Mouse (Mus musculus): Measurements from ENCODE around the gene Vcam1.

The Vcam1 gene

GRCm38 (mm10) chr3:116126508-116127190 lies 2.8 kb downstream of the Vcam1 start:
- no peak for DNase-seq (ENCODE audit: low spot score)

GRCm38 (mm10) chr3:116126070-116126469 lies 3.4 kb downstream of the Vcam1 start:
- DNase-seq (ENCODE audit: low spot score) = no peak

DNA sequence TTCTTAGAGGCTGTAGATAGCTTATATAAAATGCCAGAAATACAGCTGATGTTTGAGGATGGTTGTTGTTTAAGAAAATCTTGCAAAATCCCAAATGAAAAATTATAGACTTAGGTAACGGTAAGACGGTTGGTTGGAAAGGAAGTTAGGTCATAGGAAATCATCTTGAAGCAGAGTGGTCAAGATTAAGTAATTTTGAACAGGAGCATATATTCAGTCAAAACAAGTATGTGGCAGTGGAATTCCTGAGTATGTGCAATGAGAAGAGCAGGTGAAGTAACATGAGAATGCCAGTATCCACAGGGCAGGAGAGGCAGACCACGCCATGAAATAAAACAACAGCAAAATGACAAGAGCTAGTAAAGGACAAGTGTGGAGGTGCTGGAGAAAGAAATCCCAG lies 5.7 kb downstream of the Vcam1 start:
- DNase-seq (ENCODE audit: low spot score) = no peak

- no peak for DNase-seq (ENCODE audit: low spot score)
Measured at GRCm38 (mm10) chr3:116122696-116123095, 6.8 kb downstream of the Vcam1 start.

DNA sequence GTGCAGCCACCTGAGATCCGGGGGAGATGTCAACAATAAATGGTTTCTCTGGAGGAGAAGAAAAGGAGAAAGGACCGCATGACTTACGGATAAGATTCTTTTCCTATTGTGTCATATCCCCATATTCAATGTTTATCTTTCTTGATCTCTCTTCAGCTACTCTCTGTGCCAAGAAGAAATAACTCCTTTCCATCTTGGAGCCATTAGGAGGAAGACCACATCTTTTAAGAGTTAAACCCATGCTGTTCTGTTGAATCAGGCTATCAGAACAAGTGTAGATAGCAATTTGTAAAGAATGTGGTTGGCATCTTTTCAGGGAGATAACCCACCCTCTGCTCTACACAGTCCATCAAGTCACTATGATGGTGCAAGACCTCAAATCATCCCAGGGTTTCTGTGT lies 8.5 kb downstream of the Vcam1 start:
- no peak for DNase-seq (ENCODE audit: low spot score)

- DNase-seq (ENCODE audit: low spot score) = no peak
Measured at GRCm38 (mm10) chr3:116120391-116120790, 9.1 kb downstream of the Vcam1 start.

DNA sequence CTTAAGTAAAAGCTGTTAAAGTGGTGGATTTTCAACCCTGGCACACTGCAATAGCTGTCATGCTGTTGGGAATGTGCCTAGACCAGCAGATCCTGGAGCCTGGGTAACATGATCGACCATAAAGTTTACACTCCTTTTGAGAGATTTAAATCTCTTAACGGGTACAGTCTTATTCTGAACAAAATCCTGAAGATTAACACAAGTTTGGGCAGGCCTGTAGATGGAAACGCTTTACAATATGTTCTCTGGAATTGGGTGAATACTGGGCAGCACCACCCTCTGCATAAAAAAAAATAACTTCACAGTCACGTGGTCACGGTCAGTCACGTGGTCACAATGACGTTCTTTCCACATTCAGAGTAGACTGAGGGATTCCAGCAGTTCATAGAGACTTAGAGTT lies 10.3 kb downstream of the Vcam1 start:
- DNase-seq (ENCODE audit: low spot score) = no peak

- DNase-seq (ENCODE audit: low spot score) = no peak
Measured at GRCm38 (mm10) chr3:116117046-116117445, 12.4 kb downstream of the Vcam1 start.

DNA sequence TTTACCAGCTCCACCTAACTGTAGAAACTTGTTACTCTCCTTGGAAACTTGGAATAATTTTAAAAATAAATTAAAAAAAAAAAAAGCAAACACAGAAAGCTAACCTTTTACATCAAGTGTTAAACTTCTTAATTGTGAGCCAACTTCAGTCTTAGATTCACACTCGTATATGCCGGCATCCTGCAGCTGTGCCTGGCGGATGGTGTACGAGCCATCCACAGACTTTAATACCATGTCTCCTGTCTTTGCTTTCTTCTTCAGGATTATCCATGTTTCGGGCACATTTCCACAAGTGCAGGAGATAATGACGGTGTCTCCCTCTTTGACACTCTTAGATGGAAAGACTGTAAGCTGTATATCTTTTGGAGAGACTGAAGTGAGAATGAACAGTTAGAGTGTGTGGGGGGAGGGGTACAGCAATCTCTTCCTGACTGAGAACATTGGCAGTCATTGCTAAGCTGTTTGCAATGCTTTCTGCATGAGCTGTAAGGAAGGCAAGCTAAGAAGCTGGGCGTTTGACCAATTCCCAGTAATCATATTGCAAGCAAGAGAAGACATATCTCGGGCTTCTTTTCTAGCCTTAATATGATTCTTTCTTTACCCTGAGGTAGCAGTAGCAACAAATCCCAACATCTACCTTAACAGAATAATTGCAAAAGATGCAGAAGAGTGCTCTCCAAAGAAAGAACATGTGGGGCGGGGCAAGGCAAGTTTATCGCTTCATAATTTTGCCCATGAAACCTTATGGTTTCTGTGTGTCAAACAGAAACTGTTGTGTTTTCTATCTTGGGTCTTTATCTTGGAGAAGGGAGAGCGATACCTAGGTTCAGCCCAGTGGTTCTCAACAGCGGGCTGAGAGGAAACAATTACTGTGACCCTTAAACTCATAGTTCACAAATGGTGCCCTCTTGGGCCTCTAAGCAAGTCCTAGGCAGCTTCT lies 15.0 kb downstream of the Vcam1 start:
- no peak for DNase-seq (ENCODE audit: low spot score)

GRCm38 (mm10) chr3:116113443-116114241 lies 15.8 kb downstream of the Vcam1 start:
- no peak for DNase-seq (ENCODE audit: low spot score)

GRCm38 (mm10) chr3:116112816-116113405 lies 16.6 kb downstream of the Vcam1 start:
- no peak for DNase-seq (ENCODE audit: low spot score)

DNA sequence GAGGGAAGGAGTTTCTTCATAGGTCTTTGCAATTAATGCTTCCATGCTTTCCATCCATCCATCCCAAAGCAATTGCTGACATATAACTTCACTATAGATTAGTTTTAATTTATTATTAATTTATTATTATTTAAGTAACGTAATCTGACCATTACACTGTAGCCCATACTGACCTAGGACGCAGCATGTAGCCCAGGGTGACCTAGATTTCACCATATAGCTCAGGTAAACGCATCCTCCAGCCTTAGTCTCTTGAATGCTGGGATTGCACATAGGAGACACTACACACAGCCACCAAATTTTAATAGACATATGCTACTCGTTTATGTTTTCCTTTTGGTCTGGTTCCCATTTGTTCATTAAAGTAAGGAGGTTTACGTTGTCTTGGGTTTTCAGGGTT lies 23.8 kb downstream of the Vcam1 start:
- no peak for DNase-seq (ENCODE audit: low spot score)

DNA sequence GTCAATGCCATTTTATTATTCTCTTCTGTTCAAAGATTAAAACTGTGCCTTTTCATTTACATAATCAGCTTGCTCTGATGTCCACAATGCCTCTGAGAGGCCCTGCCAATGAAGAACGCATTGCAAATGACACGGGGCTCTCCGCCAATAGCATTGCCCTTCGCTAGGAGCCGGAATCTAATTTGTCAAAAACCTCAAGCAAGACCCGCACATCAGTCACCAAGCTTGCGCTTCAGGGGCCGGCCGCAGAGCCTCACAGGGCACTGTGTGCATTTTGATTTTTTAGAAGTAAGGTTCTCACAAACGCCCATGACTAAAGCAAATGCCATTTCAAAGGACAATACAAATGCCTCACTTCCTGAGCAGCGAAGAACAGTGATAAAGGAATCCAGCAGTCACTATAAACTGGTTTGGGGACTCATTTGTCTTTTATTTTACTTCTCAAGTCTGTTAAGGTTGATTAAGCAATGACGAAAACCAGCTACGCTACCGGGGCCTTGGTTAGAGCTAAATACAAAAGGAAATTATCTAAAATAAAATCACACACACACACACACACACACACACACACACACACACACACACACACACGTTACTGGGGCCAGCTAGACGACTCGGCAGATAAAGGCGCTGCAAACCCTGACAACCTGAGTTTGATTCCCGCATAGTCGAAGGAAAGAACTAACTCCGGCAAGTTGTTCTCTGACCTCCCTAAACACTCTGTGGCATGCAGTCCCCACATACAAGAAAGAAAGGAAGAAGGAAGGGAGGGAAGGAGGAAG lies 24.4 kb downstream of the Vcam1 start:
- no peak for DNase-seq (ENCODE audit: low spot score)

GRCm38 (mm10) chr3:116104270-116104669 lies 25.2 kb downstream of the Vcam1 start:
- no peak for DNase-seq (ENCODE audit: low spot score)

DNA sequence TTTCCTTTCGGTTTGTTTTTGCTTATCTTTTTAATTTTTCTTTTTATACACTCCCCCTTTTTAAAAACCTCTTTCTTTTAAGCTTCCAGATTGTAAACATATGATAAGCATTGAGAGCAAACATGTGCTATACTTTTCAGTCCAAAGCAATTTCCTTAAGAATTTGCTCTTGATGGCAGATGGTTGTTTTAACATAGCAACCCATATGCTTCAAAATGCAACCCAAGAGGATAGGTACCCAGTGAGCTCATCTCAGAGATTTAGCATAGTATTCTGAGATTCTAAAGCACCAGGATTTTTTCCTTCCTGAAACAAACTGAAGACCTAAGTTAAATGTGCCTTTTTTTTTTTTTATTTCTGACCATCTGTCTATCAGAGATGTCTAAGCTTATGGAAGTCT lies 28.6 kb downstream of the Vcam1 start:
- no peak for DNase-seq (ENCODE audit: low spot score)

DNA sequence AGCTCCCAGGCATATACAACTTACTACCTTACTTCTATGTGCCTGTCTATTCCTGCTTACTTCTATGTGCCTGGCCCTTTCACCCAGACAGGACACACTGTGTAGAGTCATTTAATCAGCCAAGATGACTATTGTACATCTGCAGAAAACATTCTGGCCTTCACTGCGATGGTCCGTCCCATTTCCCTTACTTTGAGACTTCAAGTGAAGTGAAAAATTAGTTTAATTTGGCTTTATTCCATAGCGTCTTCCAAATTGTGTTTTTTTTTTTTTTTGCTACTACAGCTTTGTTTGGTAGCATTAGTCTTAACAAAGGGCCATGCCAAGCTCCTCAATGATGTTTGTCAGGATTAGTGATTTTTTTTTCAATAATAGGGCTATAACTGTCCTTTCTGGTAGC lies 33.6 kb downstream of the Vcam1 start:
- no peak for DNase-seq (ENCODE audit: low spot score)

GRCm38 (mm10) chr3:116095312-116095711 lies 34.2 kb downstream of the Vcam1 start:
- no peak for DNase-seq (ENCODE audit: low spot score)

DNA sequence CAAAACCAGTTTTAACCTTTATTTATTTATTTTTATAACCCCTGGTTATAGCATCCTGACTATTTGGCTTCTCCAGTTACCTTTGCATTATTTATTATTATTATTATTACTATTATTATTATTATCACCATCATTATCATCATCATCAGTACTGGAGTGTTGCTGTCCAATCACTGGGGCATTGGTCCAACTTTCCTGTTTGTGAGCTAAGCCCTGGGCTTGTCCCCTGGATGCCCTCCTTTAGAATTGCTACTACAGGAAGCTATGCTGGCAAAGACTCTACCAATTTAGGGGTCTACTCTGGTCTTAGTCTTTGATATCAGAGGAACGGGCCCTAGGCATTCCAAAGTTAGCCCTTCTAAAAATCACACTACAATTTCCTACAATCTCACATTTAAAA lies 34.6 kb downstream of the Vcam1 start:
- DNase-seq (ENCODE audit: low spot score) = no peak

DNA sequence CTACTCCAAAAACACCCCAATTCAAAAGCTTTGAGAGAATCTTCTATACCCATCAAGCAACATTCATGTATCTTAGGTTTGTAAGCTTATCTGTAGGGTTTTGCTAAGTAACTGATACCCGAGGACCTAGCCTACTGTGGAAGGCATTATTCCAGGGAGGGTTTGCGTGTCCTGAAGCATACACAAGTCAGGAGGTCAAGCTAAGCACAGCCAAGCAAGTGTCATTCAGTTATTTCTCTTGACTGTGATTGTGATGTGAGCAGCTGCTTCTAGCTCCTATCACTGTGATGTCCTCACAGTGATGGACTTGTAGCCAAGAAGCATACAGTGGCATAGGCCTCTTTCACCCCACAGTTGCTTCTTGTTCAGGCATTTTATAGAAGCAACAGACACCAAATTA lies 35.2 kb downstream of the Vcam1 start:
- DNase-seq (ENCODE audit: low spot score) = no peak

GRCm38 (mm10) chr3:116092547-116092946 lies 36.9 kb downstream of the Vcam1 start:
- no peak for DNase-seq (ENCODE audit: low spot score)

DNA sequence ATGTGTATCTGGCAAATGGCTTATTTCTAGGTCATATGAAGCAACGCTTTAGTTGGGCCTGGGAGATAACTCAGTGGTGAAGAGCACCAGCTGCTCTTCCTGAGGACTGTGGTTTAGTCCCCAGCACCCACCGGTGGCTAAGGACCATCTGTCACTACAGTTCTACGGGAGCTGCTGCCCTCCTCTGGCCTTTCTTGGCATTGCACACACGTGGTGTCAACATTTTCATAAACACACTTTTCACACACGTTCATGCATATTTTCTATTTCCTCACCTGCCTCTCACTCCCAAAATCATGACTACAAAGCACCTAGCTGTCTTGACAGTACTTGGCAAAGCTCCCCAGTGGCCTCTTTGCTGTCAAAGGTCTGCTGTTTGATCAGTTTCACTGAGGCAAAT lies 37.8 kb downstream of the Vcam1 start:
- no peak for DNase-seq (ENCODE audit: low spot score)

All from MN1 (cell line).